Mouse (Mus musculus) cortical plate, adult 2 months (tissue): ENCODE results near the gene Gm17359.

Source experiments
- CTCF ChIP-seq: fragments of 200-500 bp; IDR thresholded peaks from 2 replicates; pipeline ENCODE4 v1.5.1; 2011; ENCODE audit warnings: mild to moderate bottlenecking, control low read depth, low read length; ENCODE audit not compliant: insufficient read depth; ENCODE audit errors: extremely low read depth
- POLR2A ChIP-seq: fragments of 200-500 bp; IDR thresholded peaks from 2 replicates; pipeline ENCODE4 v1.6.1; 2011; ENCODE audit warnings: mild to moderate bottlenecking, low read length, control low read depth; ENCODE audit not compliant: insufficient read depth; ENCODE audit errors: extremely low read depth

GRCm38 (mm10) chr3:79411666-79412065 is 75.2 kb downstream of the Gm17359 start:
- TF ChIP-seq CTCF (no peak), POLR2A (no peak)
